Mouse (Mus musculus): Measurements from ENCODE around the gene Tatdn2.
"Not testable (repeated sequence)": the region's sequence is repeated elsewhere in the genome, so short reads cannot be mapped to it uniquely, and the experiment has no call there.

Tatdn2 gene

GRCm38 (mm10) chr6:113696582-113697221 lies at the start of gene Tatdn2:
Tatdn2 (plus strand) TSS chr6:113697050.
- DNase-seq: peak; percentile 99

DNA sequence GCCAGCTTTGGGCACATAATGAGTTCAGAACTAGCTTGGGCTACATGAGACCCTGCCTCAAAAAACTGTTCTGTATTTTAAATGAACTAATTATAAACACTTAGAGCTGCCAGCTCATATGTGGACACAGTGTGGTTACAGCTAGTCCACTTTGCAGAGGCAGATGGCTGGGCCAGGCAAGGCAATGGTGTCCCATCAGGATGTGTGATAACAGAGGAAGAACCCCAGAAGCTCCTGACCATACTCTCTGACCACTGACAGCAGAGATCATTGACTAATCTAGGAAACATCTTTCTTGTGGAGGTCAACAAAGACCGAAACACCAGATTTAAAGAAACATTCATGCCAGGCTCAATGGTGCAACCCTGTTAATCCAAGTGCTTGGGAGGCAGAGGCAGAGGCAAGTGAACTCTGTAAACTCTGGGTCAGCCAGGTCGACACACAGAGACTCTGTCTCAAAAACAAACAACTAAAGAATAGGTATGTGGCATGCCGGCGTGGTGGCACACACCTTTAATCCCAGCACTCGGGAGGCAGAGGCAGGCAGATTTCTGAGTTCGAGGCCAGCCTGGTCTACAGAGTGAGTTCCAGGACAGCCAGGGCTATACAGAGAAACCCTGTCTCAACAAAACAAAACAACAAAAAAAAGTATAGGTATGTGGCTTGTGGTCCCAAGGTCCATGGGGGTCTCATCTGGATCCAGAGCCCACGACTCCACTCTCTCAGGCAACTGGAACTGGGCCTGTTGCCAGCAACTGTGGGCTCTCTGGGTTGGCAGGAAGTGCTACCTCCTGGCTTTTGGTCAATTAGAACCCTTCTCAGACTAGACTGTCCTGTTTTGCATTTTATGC lies 47.3 kb upstream of the Tatdn2 start:
- DNase-seq: no peak

- DNase-seq: no peak
These were observed 46.6 kb upstream of the Tatdn2 start for GRCm38 (mm10) chr6:113650197-113650640.

DNA sequence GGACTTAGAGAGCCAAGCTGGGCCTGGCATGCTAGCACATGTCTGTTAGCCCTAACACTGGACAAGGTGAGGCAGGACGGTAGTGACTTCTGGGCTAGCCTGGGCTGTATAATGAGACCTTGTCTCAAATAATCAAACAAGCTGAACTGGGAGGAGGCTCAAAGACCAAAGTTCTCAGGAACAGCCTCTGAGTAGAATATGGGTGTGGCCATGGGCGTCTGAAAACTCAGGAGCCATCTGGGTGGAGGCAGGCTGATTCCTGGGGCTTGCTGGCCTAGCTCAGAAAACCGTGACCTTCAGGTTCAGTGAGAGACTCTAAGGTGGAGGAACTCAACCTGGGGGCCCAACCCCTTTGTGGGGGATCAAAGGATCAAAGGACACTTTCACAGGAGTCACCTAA lies 45.2 kb upstream of the Tatdn2 start:
- no peak for DNase-seq

GRCm38 (mm10) chr6:113653551-113653950 lies 43.3 kb upstream of the Tatdn2 start:
- no peak for DNase-seq

GRCm38 (mm10) chr6:113654102-113654501 lies 42.7 kb upstream of the Tatdn2 start:
- no peak for DNase-seq

- no peak for DNase-seq
These were observed 42.0 kb upstream of the Tatdn2 start for GRCm38 (mm10) chr6:113654753-113655397.

GRCm38 (mm10) chr6:113655475-113655874 lies 41.4 kb upstream of the Tatdn2 start:
- no peak for DNase-seq

DNA sequence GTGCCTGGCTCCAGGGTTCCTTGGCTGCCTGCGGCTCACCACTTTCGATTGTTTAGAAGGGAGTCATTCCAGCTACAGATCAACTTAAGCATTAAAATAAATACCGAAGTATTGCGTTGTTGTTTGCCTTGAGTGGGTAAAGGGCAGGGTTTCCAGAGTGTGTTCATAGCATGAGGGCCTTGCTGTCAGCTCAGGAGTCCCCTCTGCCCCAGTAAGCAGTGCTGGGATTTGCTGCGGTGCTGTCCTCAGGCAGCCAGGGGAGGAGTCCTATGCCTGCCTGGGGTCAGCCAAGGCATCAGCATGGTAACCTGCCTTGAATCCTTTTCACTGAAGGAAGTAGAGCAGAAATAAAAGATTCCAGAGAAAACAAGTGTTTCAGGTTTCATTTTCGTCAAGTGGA lies 40.0 kb upstream of the Tatdn2 start:
- peak; percentile 53 for DNase-seq

GRCm38 (mm10) chr6:113658226-113658625 lies 38.6 kb upstream of the Tatdn2 start:
- DNase-seq: peak; percentile 38

DNA sequence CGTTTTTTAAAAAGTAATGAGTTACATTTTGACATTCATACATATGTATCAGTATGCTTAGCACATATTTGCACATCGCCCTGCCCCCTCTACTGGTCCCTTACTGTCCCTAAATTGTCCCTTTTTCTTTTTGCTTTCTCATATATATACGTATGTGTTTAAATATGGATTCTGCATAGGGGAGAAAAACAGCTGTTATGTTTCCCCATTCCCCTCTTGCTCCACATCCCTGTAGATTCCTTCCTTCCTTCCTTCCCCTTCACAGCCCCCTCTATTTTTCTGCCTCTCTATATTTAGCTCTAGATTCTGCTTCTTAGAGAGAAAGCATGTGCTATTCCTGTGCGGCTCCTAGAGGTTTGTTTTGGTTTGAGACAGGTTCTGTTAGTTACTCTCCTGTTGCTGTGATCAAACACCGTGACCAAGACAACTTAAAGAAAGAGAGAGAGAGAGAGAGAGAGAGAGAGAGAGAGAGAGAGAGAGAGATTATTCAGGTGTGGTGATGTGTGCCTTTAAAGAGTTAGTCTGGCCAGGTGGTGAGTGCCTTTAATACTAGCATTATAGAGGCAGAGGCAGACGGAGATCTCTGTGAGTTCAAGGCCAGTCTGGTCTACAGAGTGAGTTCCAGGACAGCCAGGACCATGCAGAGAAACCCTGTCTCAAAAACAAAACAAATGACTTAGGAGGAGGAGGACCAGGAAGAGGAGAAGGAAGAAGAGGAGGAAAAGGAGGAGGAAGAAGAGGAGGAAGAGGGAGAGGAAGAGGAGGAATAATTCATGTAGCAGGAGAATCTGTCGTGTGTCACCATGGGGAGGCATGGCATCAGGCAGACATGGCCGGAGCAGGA lies 37.0 kb upstream of the Tatdn2 start:
- no peak for DNase-seq

GRCm38 (mm10) chr6:113660492-113661352 lies 36.1 kb upstream of the Tatdn2 start:
- no peak for DNase-seq

- DNase-seq: peak; percentile 83
These were observed 35.3 kb upstream of the Tatdn2 start for GRCm38 (mm10) chr6:113661353-113662241.

GRCm38 (mm10) chr6:113662964-113663700 lies 33.7 kb upstream of the Tatdn2 start:
- no peak for DNase-seq

DNA sequence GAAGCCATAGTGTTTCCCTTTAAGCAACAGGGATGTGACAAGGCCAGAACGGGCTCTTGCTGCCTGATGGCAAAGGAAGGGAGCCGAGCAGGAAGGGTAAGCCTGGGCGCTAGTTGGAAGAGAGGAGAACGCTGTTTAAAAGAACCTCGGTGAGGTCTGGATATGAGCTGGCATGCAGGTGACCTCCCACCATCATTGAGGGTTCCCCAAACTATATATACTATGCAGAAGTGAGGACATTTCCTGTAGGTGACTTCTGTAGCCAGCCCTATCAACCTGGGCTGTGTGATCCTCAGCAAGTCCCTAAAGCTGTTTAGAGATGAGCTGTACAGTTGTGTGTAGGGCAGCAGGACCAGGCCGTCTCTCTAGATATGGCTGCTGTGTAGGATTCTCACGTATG lies 32.5 kb upstream of the Tatdn2 start:
- DNase-seq: no peak

GRCm38 (mm10) chr6:113667611-113668122 lies 29.2 kb upstream of the Tatdn2 start:
- DNase-seq: no peak

GRCm38 (mm10) chr6:113668287-113669154 lies 28.3 kb upstream of the Tatdn2 start:
- DNase-seq: no peak

- no peak for DNase-seq
These were observed 27.0 kb upstream of the Tatdn2 start for GRCm38 (mm10) chr6:113669821-113670220.

DNA sequence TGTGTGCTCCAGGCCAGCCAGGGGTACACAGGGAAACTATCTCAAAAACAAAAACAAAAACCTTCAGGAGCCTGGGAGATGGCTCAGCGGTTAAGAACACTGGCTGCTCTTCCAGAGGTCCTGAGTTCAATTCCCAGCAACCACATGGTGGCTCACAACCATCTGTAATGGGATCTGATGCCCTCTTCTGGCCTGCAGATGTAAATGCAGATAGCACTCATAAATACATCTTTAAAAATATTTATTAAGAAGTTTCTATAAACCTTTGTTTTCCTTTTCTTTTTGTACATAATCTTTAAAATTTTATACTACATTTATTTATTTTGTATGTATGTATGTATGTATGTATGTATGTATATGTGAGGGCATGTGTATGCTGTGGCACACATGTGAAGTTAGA lies 24.8 kb upstream of the Tatdn2 start:
- not testable (repeated sequence) for DNase-seq
